14 mouse cellular contexts compared by ENCODE assay signal in genomic region chr1:62344286-62344685, GRCm38 (mm10).
"Had no signal": no experiment of that assay in that cellular context is flagged by ENCODE, and none has a peak within 500 bp of the region (broad histone marks: within the 10 kb centered on the region; RNA-seq: fewer than 3 reads in every experiment).

No protein-coding gene starts in this region.

- H3K4me3 ChIP-seq: limb, embryonic 12.5 days; limb, embryonic 15.5 days had no signal

- ATAC-seq: intestine, postnatal 0 days; liver, postnatal 0 days; lung, postnatal 0 days had no signal

- DNase-seq: kidney, adult 2 months; kidney, postnatal 25 days; liver, postnatal 0 days; thymus, adult 18-20 months; thymus, postnatal 36 days had no signal

- H3K4me2 ChIP-seq: limb, embryonic 12.5 days; limb, embryonic 15.5 days; liver, embryonic 11.5 days; lung, embryonic 14.5 days had no signal

- H3K9me3 ChIP-seq: limb, embryonic 12.5 days; limb, embryonic 15.5 days had no signal

- H3K27ac ChIP-seq: kidney, postnatal 0 days; limb, embryonic 12.5 days; limb, embryonic 15.5 days; liver, embryonic 14.5 days; macrophage had no signal

- H3K36me3 ChIP-seq: limb, embryonic 12.5 days had no signal

- H3K9ac ChIP-seq: limb, embryonic 12.5 days; limb, embryonic 15.5 days; liver, embryonic 14.5 days; liver, postnatal 0 days; lung, embryonic 14.5 days had no signal

- H3K27me3 ChIP-seq: limb, embryonic 12.5 days; limb, embryonic 15.5 days had no signal

- H3K4me1 ChIP-seq: limb, embryonic 12.5 days; limb, embryonic 15.5 days had no signal
